Mouse (Mus musculus) cerebellum, adult 9-11 months (tissue): Measurements from ENCODE around the gene 1700067K01Rik.

ENCODE experiments used
- DNase-seq: peaks from one replicate; pipeline ENCODE4 v3.0.0; 2022

The 1700067K01Rik gene

DNA sequence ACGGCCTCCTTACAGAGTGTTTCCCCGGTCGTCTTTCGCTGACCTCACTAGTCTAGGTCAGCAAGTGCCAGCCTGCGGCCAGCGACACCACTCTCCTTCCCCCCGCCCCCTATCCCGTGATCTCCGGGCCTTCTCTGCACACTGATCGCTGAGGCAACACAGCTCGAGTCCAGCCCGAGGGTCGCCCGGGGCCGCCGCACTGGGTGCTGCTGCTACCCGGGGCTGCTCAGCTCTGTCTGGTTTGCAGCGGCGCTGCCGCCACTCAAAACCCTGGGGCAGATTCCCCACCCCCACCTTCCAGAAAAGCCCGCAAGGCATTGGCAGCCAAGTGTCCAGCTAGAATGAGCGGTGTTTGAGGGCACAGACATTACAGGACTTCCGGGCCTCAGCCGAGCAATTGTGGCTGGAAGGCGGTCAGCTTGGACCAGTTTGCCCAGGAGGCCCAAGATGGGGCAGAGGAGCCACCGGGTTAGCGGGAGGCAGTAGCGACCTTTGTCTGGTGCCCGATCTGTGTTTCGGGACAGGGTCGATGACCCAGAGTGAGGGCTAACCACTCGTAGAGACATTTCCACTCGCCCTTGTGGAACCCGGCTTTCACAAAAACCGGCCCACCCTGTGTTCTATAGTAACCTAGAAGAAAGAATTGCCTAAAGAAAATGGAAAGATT is 11.3 kb downstream of the 1700067K01Rik start:
- peak; percentile 26 for DNase-seq

DNA sequence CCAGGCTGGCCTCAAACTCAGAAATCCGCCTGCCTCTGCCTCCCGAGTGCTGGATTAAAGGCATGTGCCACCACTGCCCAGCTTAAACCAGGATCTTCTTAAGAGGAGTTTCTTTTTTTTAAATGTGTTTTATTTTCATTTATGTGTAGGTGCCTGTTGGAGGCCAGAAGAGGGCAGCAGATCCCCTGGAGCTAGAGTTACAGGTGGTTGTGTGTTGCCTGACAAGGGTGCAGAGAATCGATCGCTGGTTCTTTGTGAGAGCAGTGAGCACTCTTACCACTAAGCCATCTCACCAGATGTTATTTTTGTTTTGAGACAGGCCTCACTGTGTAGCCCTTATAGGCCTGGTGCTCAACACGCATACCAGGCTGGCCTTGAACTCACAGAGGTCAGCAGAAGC is 14.5 kb downstream of the 1700067K01Rik start:
- no peak for DNase-seq

DNA sequence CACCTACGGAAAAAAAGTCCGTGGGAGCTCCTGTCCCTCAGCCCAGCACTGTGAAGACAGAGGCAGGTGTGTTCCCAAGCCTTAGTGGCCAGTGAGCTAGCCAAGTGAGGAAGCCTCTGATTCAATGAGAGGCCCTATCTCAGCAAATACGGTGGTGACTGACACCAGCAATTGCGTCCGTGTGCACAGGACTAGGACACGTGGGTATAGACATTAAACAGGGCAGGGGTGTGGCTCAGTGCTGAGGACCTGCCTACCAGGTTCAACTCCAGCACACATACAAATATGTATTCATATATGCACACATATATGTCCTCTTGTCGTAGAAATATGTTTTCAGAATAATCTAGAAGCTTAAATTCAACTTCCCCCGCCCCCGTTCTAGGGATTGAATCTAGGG is 18.4 kb downstream of the 1700067K01Rik start:
- no peak for DNase-seq

DNA sequence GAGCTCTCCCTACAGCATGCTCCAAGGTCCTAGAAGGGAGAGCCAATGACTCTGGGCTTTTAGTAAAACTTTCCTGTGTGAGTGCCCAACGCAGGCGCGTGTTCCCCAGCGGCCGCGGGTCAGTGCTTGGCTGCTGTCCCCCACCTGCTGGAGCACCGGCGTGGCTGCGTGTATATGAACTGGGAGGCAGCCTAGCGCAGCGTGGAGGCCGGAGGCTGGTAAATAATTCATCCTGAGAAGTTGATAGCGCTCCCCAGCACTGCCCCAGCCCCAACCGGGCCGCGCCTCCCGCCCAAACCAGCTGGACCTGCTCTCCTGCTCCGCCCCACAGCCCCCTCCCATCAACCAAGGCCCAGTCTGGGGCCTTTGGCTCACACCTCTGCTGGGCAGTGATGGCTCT is 19.8 kb downstream of the 1700067K01Rik start, which contains the start of gene Palm3:
Gene Palm3, plus strand, starts transcription at position 376 of the 400 bp plus-strand sequence.
- no peak for DNase-seq

DNA sequence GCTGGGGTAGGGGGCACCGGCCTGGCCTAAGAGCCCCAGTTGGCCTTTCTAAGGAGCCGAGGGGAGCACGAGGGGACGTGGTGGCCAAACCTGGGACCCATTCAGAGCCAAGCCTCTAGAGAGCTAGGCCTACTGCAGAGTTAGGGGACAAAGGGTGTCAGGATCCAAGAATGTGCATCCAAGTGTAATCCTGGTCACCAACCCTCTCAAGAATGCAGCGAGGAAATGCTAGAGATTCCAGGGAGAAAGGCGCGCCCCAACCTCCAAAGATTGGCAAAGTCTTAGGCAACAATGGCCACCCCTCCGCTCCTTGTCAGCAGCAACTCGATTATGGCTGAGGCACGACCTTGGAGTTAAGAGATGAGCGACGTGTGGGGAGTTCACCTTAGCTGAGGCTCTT is 20.3 kb downstream of the 1700067K01Rik start:
- no peak for DNase-seq

DNA sequence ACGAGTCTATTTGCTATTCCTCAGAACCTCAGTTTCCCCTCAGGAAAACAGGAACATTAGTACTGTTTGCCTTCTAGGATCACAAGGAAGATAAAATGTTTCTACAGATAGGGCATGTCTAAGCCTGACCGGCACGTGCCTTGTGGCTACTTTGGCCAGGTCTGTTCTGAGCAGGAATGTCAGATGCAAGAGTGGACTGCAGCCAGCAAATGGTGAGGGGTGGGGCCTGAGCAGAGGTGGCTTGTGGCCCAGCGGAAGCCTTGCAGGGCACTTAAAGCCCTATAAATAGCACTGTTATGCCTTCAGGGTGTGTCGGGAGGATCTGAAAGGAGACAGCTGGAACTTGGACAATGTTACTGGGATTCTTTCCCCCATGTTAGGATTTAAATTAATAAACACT is 21.8 kb downstream of the 1700067K01Rik start:
- no peak for DNase-seq

DNA sequence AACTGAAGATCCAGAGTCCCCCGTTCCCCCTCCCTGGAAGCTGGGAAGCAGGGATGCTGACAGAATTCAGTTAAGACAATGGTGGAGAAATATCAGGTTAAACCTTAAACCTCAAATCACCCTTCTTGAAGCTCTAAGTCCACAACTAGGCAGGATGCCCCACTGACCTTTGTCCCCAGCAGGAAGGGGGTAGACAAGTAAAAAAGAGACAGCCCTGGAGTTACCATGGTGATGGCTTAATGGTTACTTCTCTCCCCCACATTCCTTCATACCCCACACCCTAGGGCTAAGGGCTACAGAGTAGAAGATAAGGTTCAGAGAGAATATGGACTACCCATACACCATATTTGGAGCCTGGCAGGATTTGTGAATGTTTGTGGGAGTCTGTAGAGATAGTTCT is 22.3 kb downstream of the 1700067K01Rik start:
- DNase-seq = no peak

DNA sequence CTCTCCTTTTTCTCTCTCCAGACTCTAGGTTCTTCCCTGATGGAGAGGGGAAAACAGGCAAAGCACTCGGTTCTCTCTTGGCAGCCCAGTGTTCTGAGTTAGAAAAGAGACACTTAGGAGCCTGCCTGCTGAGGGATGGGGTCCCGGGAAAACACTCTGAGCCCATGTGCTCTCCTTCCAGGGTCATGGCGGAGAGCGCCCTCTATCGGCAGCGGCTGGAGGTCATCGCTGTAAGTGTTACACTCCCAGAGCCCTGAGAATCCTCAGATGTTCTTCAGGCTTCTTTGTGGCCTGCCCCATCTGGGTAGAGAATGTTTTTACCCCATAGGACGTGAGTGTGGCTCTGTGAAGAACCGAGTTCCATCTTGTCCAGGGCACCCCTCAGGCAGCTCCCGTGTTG is 22.9 kb downstream of the 1700067K01Rik start:
- no peak for DNase-seq

DNA sequence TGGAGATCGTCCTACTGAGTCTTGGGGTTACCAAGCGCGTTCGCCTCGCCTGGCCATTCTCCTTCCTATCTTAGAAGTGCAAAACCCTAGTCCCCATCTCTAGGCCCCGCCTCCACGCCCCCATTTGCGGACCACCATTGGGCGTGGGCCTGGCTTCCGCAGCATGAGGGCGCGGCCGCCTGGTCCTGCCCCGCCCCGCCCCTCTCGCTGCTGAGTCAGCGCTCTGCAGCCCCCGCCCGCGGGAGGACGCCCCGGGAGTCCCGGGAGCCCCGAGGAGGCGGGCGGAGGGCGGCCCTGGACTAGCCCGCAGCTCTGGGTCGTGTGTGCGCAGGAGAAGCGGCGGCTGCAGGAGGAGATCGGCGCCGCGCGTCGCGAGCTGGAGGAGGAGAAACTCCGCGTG is 24.6 kb downstream of the 1700067K01Rik start:
- DNase-seq = no peak

DNA sequence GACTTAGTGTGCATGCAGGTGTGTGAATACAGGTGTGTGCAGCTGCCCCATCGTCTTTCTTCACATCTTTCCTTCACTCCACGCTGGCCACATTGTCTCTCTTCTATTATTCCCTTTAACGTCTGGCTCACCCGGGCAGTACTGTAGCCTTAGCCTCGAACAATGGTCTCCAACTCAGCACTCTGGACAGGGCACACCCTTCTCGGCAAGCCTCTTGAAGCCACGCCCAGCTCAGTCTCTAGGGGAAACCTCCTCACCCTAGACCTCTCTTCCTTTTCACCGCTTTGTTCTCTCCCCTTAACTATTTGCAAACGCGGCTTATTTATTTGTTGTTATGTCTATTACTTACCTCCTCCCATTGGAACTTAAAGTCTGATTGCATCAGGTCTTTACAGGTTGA is 26.1 kb downstream of the 1700067K01Rik start:
- no peak for DNase-seq

DNA sequence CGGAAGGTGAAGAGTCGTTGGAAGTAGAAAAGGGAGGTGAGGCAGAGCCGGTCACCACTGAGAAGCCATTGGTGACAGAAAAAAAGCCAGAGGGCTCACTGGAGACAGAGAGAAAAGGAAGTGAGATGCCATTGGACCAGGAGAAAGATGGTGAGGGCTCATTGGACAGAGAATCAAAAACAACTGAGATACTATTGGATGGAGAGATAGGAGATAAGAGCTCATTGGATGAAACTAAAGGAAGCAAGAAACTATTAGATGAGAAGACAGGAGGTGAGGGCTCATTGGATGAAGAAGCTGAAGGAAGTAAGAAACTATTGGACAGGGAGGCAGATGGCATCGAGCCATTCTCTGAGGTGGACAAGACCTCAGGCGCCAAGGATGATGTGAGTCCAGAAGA is 28.0 kb downstream of the 1700067K01Rik start:
- DNase-seq = no peak

DNA sequence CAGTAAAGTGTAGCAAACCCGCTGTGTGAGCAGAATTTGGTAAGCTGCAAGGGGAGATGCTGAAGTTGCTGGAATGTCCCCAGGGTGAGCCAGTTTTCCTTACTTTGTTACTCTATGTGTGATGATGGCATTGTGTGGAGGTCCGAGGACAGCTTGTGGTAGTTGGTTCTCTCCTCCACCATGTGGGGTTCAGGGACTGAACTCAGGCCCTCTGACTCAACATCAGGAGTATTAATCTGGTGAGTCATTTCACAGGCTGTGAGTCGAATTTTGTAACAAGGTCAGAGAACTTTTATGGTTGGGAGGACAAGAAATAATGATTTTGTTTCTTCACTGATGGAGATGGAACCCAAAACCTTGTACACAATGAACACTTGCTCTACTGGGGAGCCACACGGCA is 31.5 kb downstream of the 1700067K01Rik start:
- DNase-seq = no peak

DNA sequence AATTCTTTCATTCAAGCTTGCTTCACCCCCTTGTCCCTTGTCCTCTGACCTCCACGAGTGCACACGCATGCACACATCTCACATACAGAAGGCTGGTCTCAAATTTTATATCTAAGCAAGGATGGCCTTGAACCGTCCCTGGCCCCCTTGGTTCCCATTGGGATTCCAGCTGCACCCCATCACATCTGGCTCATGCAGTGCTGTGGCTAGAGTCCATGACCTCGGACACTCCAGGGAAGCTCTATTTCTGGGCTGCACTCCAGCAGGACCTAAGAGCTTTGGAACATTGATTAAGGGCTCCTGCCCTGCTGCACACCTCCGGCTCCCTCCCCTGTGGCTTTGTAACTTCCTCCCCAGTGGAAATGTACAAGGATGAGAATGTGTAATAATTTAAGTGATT is 36.7 kb downstream of the 1700067K01Rik start:
- DNase-seq = no peak

DNA sequence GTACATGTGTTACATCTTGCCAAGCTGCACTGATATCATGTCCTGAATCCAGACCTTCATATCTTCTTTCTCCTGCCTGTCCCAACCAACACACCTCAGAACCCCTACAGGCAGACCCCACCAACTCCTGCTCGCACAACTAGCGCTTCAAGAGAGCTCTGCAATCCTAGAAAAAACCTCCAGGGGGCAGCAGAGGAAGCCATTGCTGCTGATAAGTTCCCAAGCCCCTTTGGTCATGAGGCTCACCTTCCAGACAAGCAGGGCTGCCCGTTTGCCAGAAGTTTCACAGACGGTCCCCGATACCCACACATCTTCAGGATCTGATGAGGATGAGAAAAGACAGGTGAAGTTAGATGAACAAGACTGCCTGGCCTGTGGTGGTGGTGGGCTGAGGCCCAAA is 37.7 kb downstream of the 1700067K01Rik start:
- peak; percentile 64 for DNase-seq

DNA sequence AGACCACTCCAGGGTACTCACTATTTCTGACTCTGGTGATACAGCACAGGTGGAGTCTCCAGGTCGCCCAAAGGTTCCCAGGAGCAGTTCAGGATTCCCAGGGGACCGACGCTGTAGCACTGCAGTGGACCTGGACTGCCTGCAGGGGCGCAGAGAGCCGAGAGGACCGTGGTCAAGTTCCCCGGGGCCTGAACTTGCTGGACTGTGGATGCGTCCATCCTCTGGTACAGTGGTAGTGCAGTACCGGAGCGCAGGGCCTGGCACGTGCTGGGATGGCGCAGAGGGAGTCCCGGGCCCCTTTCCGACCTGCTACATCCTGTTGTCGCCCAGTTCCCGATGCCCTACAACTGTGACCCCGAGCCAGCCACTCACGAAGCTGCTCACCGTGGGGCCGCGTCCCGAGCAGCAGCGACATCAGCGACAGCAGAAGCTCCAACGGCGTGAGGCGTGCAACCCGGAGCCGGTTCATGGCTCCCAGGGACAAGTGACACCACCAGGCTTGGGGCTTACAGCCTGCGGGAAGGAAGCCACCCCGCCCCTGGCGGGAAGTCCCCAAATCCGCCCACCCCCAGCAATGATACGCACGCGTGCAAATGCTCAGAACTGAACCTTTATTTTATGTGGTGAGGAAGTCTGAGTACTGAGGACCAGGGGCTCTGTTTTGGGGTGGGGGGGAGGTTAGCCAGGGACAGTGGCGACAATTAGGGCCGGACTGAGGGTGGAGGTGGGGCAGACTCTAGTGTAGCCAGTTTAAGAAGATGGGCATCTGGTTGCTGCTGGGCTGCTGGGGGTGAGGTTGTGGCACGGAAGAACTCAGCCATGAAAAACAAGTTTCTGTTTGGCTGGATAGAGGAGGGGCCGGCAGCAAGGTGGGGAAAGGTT is 41.0 kb downstream of the 1700067K01Rik start, which contains the start of gene Il27ra:
Gene Il27ra, minus strand, starts transcription at position 524 of the 882 bp plus-strand sequence.
- no peak for DNase-seq

DNA sequence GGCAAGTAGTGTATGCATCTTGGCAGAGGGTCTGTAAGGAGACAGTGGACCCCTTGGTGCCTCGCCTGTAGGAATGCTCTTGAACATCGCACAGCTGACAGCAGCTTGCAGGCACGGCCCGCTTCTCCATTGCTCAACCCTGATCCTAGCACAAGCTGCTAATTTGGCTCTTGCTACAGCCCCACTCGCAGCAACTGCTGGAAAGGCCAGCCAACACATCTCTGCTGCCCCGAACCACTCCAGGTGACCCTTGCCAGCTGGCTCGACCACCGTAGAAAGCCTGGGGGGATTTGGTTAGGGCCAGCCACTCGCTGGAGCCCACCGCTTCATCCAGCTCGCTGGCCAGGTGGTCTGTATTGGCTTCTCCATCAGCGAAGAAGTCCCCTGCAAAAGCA is 41.6 kb downstream of the 1700067K01Rik start:
- DNase-seq = no peak

DNA sequence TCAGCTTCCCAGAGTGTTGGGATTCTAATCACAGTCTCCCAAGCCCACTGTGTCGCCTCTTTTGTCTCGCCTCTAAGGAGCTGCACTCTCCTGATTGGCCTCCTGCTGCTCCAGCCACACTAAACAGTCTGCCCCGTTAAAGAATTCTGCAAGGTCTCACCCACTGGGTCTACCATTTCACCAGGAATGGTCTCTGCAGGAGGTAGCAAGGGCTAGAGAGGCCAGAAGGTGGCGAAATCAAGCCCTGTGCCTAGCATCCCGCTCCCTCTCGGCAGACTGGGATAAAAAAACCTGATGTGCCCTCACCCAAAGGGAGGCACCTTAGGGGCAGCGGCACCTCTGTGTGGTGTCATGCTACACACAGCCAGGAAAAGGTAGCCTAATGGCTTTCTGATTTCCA is 42.8 kb downstream of the 1700067K01Rik start:
- no peak for DNase-seq

DNA sequence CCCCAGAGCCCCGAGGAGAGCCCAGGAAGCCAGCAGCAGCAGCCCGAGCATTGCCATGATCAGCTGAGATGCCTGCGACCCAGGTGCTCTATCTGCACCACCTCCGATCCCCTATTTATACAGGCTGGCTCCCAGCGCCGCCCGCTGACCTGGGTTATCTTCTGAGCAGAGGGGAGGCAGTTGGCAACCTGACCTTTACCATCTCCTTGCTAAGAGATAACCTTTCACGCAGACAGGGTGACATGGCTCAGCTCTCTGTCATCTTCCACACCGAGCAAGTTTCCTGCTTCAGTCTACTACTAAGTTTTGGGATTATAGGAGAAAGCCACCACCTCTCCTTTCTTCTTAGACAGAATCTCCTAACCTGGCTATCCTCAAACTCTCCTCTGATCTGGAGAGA is 43.6 kb downstream of the 1700067K01Rik start, which contains the start of gene Rln3:
Gene Rln3, minus strand, starts transcription at position 101 of the 400 bp plus-strand sequence.
- no peak for DNase-seq

DNA sequence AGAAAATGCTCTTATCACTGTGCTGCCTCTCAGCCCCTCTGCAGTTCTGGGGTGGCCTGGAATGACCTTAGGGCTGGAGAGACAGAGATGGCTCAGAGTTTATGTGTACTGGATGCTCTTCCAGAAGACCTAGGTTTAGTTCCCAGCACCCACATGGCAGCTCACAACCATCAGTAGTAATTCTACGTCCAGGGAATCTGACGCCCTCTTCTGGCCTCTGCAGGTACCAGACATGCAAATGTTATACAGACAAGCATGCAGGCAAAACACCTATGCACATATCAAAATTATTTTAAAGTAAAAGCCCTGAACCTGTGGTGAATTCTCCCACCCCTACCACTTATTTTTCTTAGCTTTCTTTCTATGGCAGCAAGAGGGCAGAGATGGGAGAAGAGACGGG is 45.2 kb downstream of the 1700067K01Rik start:
- DNase-seq = no peak

DNA sequence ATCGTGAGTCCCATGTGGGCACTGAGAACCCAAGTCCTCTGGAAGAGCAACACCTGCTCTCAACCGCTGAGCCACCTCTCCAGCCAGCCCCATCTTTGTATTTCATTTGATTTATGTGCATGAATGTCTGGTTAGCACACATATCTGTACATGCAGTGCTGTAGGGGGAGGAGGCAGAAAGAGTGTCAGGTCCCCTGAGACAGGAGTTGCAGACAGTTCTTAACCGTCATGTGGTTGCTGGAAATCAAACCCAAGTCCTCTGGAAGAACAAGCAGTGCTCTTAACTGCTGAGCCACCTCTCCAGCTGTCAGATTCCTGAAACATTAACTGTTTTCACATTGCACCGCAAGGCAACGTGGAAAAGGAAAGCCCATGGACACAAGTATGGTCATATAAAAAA is 46.9 kb downstream of the 1700067K01Rik start:
- no peak for DNase-seq

DNA sequence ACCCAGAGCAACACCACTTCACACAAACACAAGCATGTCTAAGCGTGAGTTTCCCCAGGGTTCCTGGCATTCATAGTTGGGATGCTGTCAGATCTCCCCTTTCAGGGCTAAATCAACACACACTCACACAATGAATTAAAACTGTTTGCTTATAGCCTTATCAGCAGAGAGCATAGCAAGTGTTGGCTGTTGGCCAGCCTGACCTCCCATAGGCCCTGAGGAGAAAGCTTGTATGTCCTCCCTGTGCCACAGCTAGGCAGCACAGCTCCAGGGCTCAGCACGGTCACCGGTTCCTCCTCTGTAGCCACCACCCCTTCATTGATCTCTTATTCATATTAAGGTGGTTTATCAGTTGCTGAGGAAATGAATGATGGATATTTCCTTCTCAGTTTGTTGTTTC is 51.4 kb downstream of the 1700067K01Rik start:
- no peak for DNase-seq

DNA sequence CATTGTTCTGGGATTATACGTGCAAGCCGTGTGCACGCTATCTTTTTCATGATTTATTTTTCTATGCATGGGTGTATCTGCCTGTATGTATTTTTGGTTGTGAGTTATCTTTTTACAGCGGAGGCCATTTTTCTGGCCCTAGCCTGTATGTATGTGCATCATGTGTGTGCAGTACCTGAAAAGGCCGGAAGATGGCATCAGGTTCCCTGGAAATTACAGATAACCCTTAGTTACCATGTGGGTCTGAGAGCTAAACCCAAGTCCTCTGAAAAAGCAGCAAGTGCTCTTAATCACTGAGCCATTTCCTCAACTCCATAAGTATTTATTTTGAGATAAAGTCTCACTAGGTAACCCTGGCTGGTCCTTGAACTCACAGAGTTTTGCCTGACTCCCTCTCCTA is 51.9 kb downstream of the 1700067K01Rik start:
- no peak for DNase-seq
